In the genomic region with DNA sequence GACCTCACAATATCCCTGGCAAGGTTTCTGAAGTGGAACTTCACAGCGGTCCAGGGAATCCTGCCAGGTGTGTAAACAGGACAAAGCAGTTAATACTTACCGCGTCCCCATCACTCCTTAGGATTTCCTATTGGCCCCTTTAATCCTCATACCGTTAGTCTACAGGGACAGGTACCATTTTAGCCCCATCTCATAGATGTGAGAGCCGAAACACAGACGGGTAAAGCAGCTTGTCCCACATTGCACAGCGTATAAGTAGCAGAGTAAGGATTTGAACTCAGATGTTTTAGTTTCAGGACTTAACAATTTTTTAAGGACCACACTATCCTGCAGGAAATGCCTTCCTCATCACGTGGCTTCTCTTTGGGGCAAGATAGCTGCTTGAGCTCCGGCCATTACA, we compare ENCODE assay signal across 9 mouse cellular contexts. TPM values are rescaled to one million over a fixed set of nuclear protein-coding genes. Genes with fewer than 3 reads are reported as not detected.
A peak's percentile ranks its signal among the peaks of the same experiment; 100 is the strongest.
DNase-seq lines count a peak whose midpoint lies in the region; ATAC-seq and TF ChIP-seq lines count a peak whose summit lies in the region.
"Had no signal": no experiment of that assay in that cellular context is flagged by ENCODE, and none has a peak within 500 bp of the region (broad histone marks: within the 10 kb centered on the region; RNA-seq: fewer than 3 reads in every experiment).

No protein-coding gene starts in this region.

- DNase-seq in gastrocnemius, adult 2 months: no peak
- no peak for DNase-seq in gastrocnemius, adult 8-10 months (ENCODE audit: low spot score in 2 of 2)
- DNase-seq in lung, embryonic 14.5 days: peak; percentile 37
- no peak for DNase-seq in lung, adult 2 months
- no peak for DNase-seq in liver, embryonic 14.5 days (ENCODE audit: low read depth in 3 of 3, low spot score in 3 of 3)
- DNase-seq in urinary bladder, adult 2 months (ENCODE audit: low spot score): no peak
- DNase-seq in urinary bladder, postnatal 10 days (ENCODE audit: low spot score): no peak
- DNase-seq: gastrocnemius, postnatal 36 days had no signal

- no peak for TF ChIP-seq POLR2A in lung, adult 2 months (IDR thresholded peaks at IDR 0.05; ENCODE audit: borderline replicate concordance, extremely low read depth, low read depth, low read length)

- no peak overlapping the region for H3K9ac ChIP-seq in lung, embryonic 14.5 days
- H3K9ac ChIP-seq in forebrain, embryonic 15.5 days (replicated peaks): no peak overlapping the region
- no peak overlapping the region for H3K9ac ChIP-seq in liver, embryonic 14.5 days (replicated peaks)

- TF ChIP-seq CTCF in gastrocnemius, adult 2 months (IDR thresholded peaks at IDR 0.05): no peak
- TF ChIP-seq CTCF in lung, embryonic 14.5 days (IDR thresholded peaks at IDR 0.05; ENCODE audit: low read depth): no peak
- TF ChIP-seq CTCF in lung, adult 2 months (IDR thresholded peaks at IDR 0.05; ENCODE audit: insufficient read depth, low read length): no peak
- TF ChIP-seq CTCF in liver, embryonic 14.5 days (IDR thresholded peaks at IDR 0.05; ENCODE audit: low read depth): no peak

- intact Hi-C loops in gastrocnemius, adult 2 months (cut with DNase I): loop anchor here (5.0 kb wide), 1 partner anchor 177 kb away; no protein-coding TSS in a partner anchor

- H3K36me3 ChIP-seq in lung, embryonic 14.5 days (ENCODE audit: insufficient read depth): no peaks in the 10 kb centered on the region
- H3K36me3 ChIP-seq in forebrain, embryonic 15.5 days: no peaks in the 10 kb centered on the region
- no peaks in the 10 kb centered on the region for H3K36me3 ChIP-seq in liver, embryonic 14.5 days (replicated peaks; ENCODE audit: control insufficient read depth, insufficient read depth, low read depth)

- peak overlapping the region; percentile 88; the same call in 1 of the 2 replicates for H3K27ac ChIP-seq in gastrocnemius, adult 2 months
- no peak overlapping the region for H3K27ac ChIP-seq in lung, embryonic 14.5 days (ENCODE audit: low read depth)
- no peak overlapping the region for H3K27ac ChIP-seq in forebrain, embryonic 15.5 days (replicated peaks)
- no peak overlapping the region for H3K27ac ChIP-seq in liver, embryonic 14.5 days

- H3K4me2 ChIP-seq in lung, embryonic 14.5 days: peak overlapping the region; percentile 58
- H3K4me2 ChIP-seq in forebrain, embryonic 15.5 days (replicated peaks): peak overlapping the region; percentile 42; the same call in 1 of the 2 replicates
- H3K4me2 ChIP-seq in liver, embryonic 14.5 days (ENCODE audit: low read depth): peak overlapping the region; percentile 65; the same call in 1 of the 2 replicates

- H3K4me1 ChIP-seq in lung, embryonic 14.5 days (ENCODE audit: insufficient read depth): peaks cover 16% of the 10 kb centered on the region
- H3K4me1 ChIP-seq in lung, adult 2 months (ENCODE audit: control insufficient read depth, insufficient read depth, low read length): peaks cover 5% of the 10 kb centered on the region
- H3K4me1 ChIP-seq in forebrain, embryonic 15.5 days: peaks cover 10% of the 10 kb centered on the region
- peaks cover 37 to 49% of the 10 kb centered on the region in 2 experiments for H3K4me1 ChIP-seq in liver, embryonic 14.5 days (replicated peaks; ENCODE audit: control insufficient read depth in 2 of 2, insufficient read depth in 2 of 2, low read length in 1 of 2)

- H3K4me3 ChIP-seq in gastrocnemius, adult 2 months: no peak overlapping the region; the same call in 1 of the 2 replicates
- H3K4me3 ChIP-seq in lung, embryonic 14.5 days (ENCODE audit: low read depth, low read length): no peak overlapping the region
- no peak overlapping the region for H3K4me3 ChIP-seq in lung, adult 2 months (replicated peaks; ENCODE audit: extremely low read depth, low read depth, low read length)
- H3K4me3 ChIP-seq in forebrain, embryonic 15.5 days: no peak overlapping the region
- no peak overlapping the region for H3K4me3 ChIP-seq in liver, embryonic 14.5 days (ENCODE audit: insufficient read depth in 1 of 2, low read depth in 2 of 2, low read length in 2 of 2)

- WGBS in lung, embryonic 14.5 days: 56% methylated on average over 9 of the region's 9 CpGs
- WGBS in lung, adult 2 months: 38% methylated on average over 9 of the region's 9 CpGs
- 73% methylated on average over 9 of the region's 9 CpGs for WGBS in forebrain, embryonic 15.5 days
- WGBS in liver, embryonic 14.5 days (ENCODE audit: insufficient replicate concordance): 52% methylated on average over 9 of the region's 9 CpGs

- H3K9me3 ChIP-seq in lung, embryonic 14.5 days (ENCODE audit: low read depth, low read length): no peaks in the 10 kb centered on the region
- H3K9me3 ChIP-seq in forebrain, embryonic 15.5 days: no peaks in the 10 kb centered on the region
- no peaks in the 10 kb centered on the region for H3K9me3 ChIP-seq in liver, embryonic 14.5 days (ENCODE audit: control insufficient read depth, low read length)

- TF ChIP-seq EP300 in liver, embryonic 14.5 days (IDR thresholded peaks at IDR 0.05; ENCODE audit: low read depth): no peak

- no peak for ATAC-seq in lung, embryonic 14.5 days (ENCODE audit: insufficient read depth)
- ATAC-seq in forebrain, embryonic 15.5 days (replicated peaks): no peak
- no peak for ATAC-seq in liver, embryonic 14.5 days (ENCODE audit: insufficient read depth)

- no peaks in the 10 kb centered on the region for H3K27me3 ChIP-seq in lung, embryonic 14.5 days (ENCODE audit: insufficient read depth, low read length)
- no peaks in the 10 kb centered on the region for H3K27me3 ChIP-seq in forebrain, embryonic 15.5 days
- H3K27me3 ChIP-seq in liver, embryonic 14.5 days (ENCODE audit: control insufficient read depth, insufficient read depth, low read length): no peaks in the 10 kb centered on the region

RNA-seq across cellular contexts. Expression of gene Comtd1, which starts 5.5 kb away (rescaled TPM):
- 10 to 100 TPM in 1 of 2 experiments, 1 to 10 TPM in 1; 8.8 to 13.0 TPM for total RNA-seq in gastrocnemius, adult 2 months (2021)
- total RNA-seq in gastrocnemius, adult 8-10 months (2022): 10 to 100 TPM in 2 of 4 experiments, 1 to 10 TPM in 2; 6.5 to 11.5 (median 9.7) TPM
- polyA plus RNA-seq in lung, embryonic 14.5 days (2014; fragmentation: Nextera tagmentation; extraction: Ambion mirVana): 15.4 and 17.0 TPM in 2 replicates
- polyA plus RNA-seq in lung, adult 2 months (2012; rRNA removed): 12.7 and 13.9 TPM in 2 replicates
- polyA plus RNA-seq in forebrain, embryonic 15.5 days (2015; fragmentation: Nextera tagmentation; extraction: Ambion mirVana): 31.7 and 33.0 TPM in 2 replicates
- polyA plus RNA-seq in liver, embryonic 14.5 days (2012; rRNA removed): 12.0 and 14.3 TPM in 2 replicates
- 24.4 and 25.8 TPM in 2 replicates for polyA plus RNA-seq in liver, embryonic 14.5 days (2014; fragmentation: Nextera tagmentation; extraction: Ambion mirVana)
- polyA plus RNA-seq in urinary bladder, adult 2 months (2012; rRNA removed): 13.2 and 13.9 TPM in 2 replicates

RNA-seq across cellular contexts. Expression of gene Vdac2, which starts 29.2 kb away (rescaled TPM):
- 100 to 1,000 TPM; 320 to 332 TPM for total RNA-seq in gastrocnemius, adult 2 months (2021)
- 100 to 1,000 TPM; 328 to 342 (median 331) TPM for total RNA-seq in gastrocnemius, adult 8-10 months (2022)
- 274 and 278 TPM in 2 replicates for polyA plus RNA-seq in lung, embryonic 14.5 days (2014; fragmentation: Nextera tagmentation; extraction: Ambion mirVana)
- polyA plus RNA-seq in lung, adult 2 months (2012; rRNA removed): 95.7 and 96.6 TPM in 2 replicates
- polyA plus RNA-seq in forebrain, embryonic 15.5 days (2015; fragmentation: Nextera tagmentation; extraction: Ambion mirVana): 245 and 250 TPM in 2 replicates
- 54.2 and 80.9 TPM in 2 replicates for polyA plus RNA-seq in liver, embryonic 14.5 days (2012; rRNA removed)
- polyA plus RNA-seq in liver, embryonic 14.5 days (2014; fragmentation: Nextera tagmentation; extraction: Ambion mirVana): 126 and 134 TPM in 2 replicates
- 199 and 227 TPM in 2 replicates for polyA plus RNA-seq in urinary bladder, adult 2 months (2012; rRNA removed)
